Mouse (Mus musculus): ENCODE data around the gene Mymk. TPM values are rescaled to one million over a fixed set of nuclear protein-coding genes. Genes with fewer than 3 reads are reported as not detected.

Gene Mymk
- polyA plus RNA-seq, 1 experiment from 2014 or later: 0.17 TPM

DNA sequence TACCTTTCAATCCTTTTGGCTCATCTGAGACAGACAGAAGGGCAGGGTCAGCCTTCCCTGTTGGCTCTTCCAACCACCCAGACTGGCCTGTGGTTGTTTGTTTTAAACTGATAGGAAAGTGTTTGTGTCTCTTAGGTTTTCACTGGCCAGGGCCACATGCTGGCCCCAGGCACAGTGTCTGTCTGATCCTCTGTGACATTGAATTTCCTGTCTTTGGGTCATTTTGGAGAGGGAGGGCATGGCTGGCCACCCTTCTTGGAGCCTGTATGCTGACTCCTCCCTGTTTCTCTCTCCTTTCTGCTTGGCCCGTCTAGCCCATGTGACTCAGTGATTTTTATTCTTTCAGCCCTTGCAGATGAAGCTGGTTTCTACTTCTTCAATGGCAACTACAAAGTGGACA lies 17.3 kb upstream of the Mymk start:
- peaks cover 35% of the 10 kb centered on the region for H3K4me1 ChIP-seq (ENCODE audit: insufficient read depth)
- peak; percentile 23 for DNase-seq

GRCm38 (mm10) chr2:27088700-27089099 lies 16.7 kb upstream of the Mymk start:
- Histone ChIP-seq H3K4me2 (no peak overlapping the region), H3K9ac (no peak overlapping the region), H3K4me3 (ENCODE audit: low read depth, low read length) (no peak overlapping the region), H3K36me3 (ENCODE audit: insufficient read depth) (no peaks in the 10 kb centered on the region), H3K4me1 (ENCODE audit: insufficient read depth) (peaks cover 38% of the 10 kb centered on the region), H3K9me3 (ENCODE audit: low read depth, low read length) (no peaks in the 10 kb centered on the region), H3K27me3 (ENCODE audit: insufficient read depth, low read length) (no peaks in the 10 kb centered on the region), H3K27ac (ENCODE audit: low read depth) (peak overlapping the region; percentile 88)
- no peak for DNase-seq
- 56% methylated on average over 5 of the region's 5 CpGs for WGBS
- no peak for ATAC-seq (ENCODE audit: insufficient read depth)
- no peak for TF ChIP-seq CTCF (IDR thresholded peaks at IDR 0.05; ENCODE audit: low read depth)

More for the DNA sequence above, 17.3 kb upstream of the Mymk start:
- ATAC-seq (ENCODE audit: insufficient read depth): no peak
- no peak overlapping the region for H3K9ac ChIP-seq
- no peak overlapping the region for H3K27ac ChIP-seq (ENCODE audit: low read depth)
- 38% methylated on average over 1 of the region's 1 CpGs for WGBS
- no peak overlapping the region for H3K4me3 ChIP-seq (ENCODE audit: low read depth, low read length)
- H3K4me2 ChIP-seq: no peak overlapping the region
- TF ChIP-seq CTCF (IDR thresholded peaks at IDR 0.05; ENCODE audit: low read depth): no peak
- H3K36me3 ChIP-seq (ENCODE audit: insufficient read depth): no peaks in the 10 kb centered on the region
- H3K9me3 ChIP-seq (ENCODE audit: low read depth, low read length): no peaks in the 10 kb centered on the region
- H3K27me3 ChIP-seq (ENCODE audit: insufficient read depth, low read length): no peaks in the 10 kb centered on the region

GRCm38 (mm10) chr2:27088071-27088644 lies 16.2 kb upstream of the Mymk start:
- WGBS: 30% methylated on average over 18 of the region's 18 CpGs
- peaks cover 38% of the 10 kb centered on the region for H3K4me1 ChIP-seq (ENCODE audit: insufficient read depth)
- ATAC-seq (ENCODE audit: insufficient read depth) (peak; percentile 83), DNase-seq (peak; percentile 89)
- no peak overlapping the region for H3K9ac ChIP-seq
- no peaks in the 10 kb centered on the region for H3K27me3 ChIP-seq (ENCODE audit: insufficient read depth, low read length)
- H3K4me2 ChIP-seq: no peak overlapping the region
- no peak for TF ChIP-seq CTCF (IDR thresholded peaks at IDR 0.05; ENCODE audit: low read depth)
- H3K9me3 ChIP-seq (ENCODE audit: low read depth, low read length): no peaks in the 10 kb centered on the region
- no peak overlapping the region for H3K4me3 ChIP-seq (ENCODE audit: low read depth, low read length)
- no peaks in the 10 kb centered on the region for H3K36me3 ChIP-seq (ENCODE audit: insufficient read depth)
- H3K27ac ChIP-seq (ENCODE audit: low read depth): peak overlapping the region; percentile 88

DNA sequence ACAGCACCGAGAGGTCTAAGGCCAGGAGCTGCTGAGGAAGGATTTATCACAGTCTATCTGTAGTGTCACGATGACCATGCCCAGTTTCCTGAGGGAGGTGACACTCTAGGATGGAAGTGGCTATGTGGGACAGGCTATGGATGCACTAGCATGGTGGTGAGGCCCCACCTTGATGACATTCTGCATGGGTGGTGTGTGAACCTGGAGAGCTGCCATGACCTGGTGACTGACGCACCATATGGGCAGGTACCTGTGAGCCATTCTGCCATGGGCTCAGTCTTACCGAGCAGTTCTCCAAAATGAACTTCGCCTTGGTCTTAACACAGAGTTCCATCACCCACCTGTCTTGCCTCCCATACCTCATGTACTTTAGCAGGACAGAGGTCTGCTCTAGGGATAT lies 15.6 kb upstream of the Mymk start:
- no peaks in the 10 kb centered on the region for H3K36me3 ChIP-seq (ENCODE audit: insufficient read depth)
- H3K27ac ChIP-seq (ENCODE audit: low read depth): peak overlapping the region; percentile 88; the same call in 1 of the 2 replicates
- H3K9me3 ChIP-seq (ENCODE audit: low read depth, low read length): no peaks in the 10 kb centered on the region
- no peak for DNase-seq
- H3K9ac ChIP-seq: no peak overlapping the region
- no peak for ATAC-seq (ENCODE audit: insufficient read depth)
- H3K27me3 ChIP-seq (ENCODE audit: insufficient read depth, low read length): no peaks in the 10 kb centered on the region
- TF ChIP-seq CTCF (IDR thresholded peaks at IDR 0.05; ENCODE audit: low read depth): no peak
- WGBS: 78% methylated on average over 5 of the region's 5 CpGs
- no peak overlapping the region for H3K4me3 ChIP-seq (ENCODE audit: low read depth, low read length)
- H3K4me2 ChIP-seq: no peak overlapping the region
- peaks cover 38% of the 10 kb centered on the region for H3K4me1 ChIP-seq (ENCODE audit: insufficient read depth)

GRCm38 (mm10) chr2:27086483-27087010 lies 14.6 kb upstream of the Mymk start:
- 69% methylated on average over 4 of the region's 4 CpGs for WGBS
- Histone ChIP-seq H3K4me3 (ENCODE audit: low read depth, low read length) (no peak overlapping the region), H3K27me3 (ENCODE audit: insufficient read depth, low read length) (no peaks in the 10 kb centered on the region), H3K4me1 (ENCODE audit: insufficient read depth) (peaks cover 38% of the 10 kb centered on the region), H3K4me2 (no peak overlapping the region), H3K9ac (no peak overlapping the region), H3K27ac (ENCODE audit: low read depth) (no peak overlapping the region), H3K9me3 (ENCODE audit: low read depth, low read length) (no peaks in the 10 kb centered on the region), H3K36me3 (ENCODE audit: insufficient read depth) (no peaks in the 10 kb centered on the region)
- no peak for TF ChIP-seq CTCF (IDR thresholded peaks at IDR 0.05; ENCODE audit: low read depth)
- no peak for ATAC-seq (ENCODE audit: insufficient read depth)
- DNase-seq: no peak

GRCm38 (mm10) chr2:27085801-27086200 lies 13.8 kb upstream of the Mymk start:
- no peak overlapping the region for H3K9ac ChIP-seq
- peak; percentile 64; the same call in 1 of the 2 replicates for ATAC-seq (ENCODE audit: insufficient read depth)
- WGBS: 19% methylated on average over 2 of the region's 2 CpGs

DNA sequence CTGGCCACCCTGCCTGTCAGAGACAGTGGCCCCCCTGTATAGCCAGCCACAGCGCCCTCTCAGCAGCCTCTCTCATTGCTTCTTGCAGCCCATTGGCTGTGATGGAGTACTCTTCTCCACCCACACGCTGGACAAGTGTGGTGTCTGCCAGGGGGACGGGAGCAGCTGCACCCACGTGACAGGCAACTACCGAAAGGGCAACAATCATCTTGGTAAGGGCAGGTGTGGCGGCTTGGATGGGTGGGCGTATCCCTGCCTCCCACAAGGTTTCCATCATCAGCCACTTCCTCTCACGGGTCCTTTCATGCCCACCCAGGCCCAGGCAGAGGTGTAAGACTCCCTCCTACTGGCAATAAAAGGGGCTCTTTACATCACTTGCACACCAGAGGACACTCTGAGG lies 13.0 kb upstream of the Mymk start:
- H3K27ac ChIP-seq (ENCODE audit: low read depth): peak overlapping the region; percentile 3; the same call in 1 of the 2 replicates
- H3K4me3 ChIP-seq (ENCODE audit: low read depth, low read length): no peak overlapping the region
- DNase-seq (no peak), ATAC-seq (ENCODE audit: insufficient read depth) (no peak; the same call in 1 of the 2 replicates)
- no peak overlapping the region for H3K9ac ChIP-seq
- no peaks in the 10 kb centered on the region for H3K9me3 ChIP-seq (ENCODE audit: low read depth, low read length)
- H3K27me3 ChIP-seq (ENCODE audit: insufficient read depth, low read length): no peaks in the 10 kb centered on the region
- H3K4me2 ChIP-seq: no peak overlapping the region
- WGBS: 26% methylated on average over 8 of the region's 8 CpGs
- TF ChIP-seq CTCF (IDR thresholded peaks at IDR 0.05; ENCODE audit: low read depth): no peak
- H3K4me1 ChIP-seq (ENCODE audit: insufficient read depth): peaks cover 38% of the 10 kb centered on the region
- H3K36me3 ChIP-seq (ENCODE audit: insufficient read depth): no peaks in the 10 kb centered on the region

More at GRCm38 (mm10) chr2:27085801-27086200, 13.8 kb upstream of the Mymk start:
- Histone ChIP-seq H3K4me1 (ENCODE audit: insufficient read depth) (peaks cover 38% of the 10 kb centered on the region), H3K27ac (ENCODE audit: low read depth) (no peak overlapping the region), H3K9me3 (ENCODE audit: low read depth, low read length) (no peaks in the 10 kb centered on the region), H3K36me3 (ENCODE audit: insufficient read depth) (no peaks in the 10 kb centered on the region), H3K4me3 (ENCODE audit: low read depth, low read length) (no peak overlapping the region), H3K27me3 (ENCODE audit: insufficient read depth, low read length) (no peaks in the 10 kb centered on the region), H3K4me2 (no peak overlapping the region)
- peak; percentile 89 for DNase-seq
- no peak for TF ChIP-seq CTCF (IDR thresholded peaks at IDR 0.05; ENCODE audit: low read depth)

Measured in lung, embryonic 14.5 days (tissue).